Mouse (Mus musculus) spleen, postnatal 36 days (tissue): ENCODE measurements around the gene Hprt.

ENCODE experiments used
- DNase-seq, 2 experiments: peaks; one replicate each; pipeline ENCODE4 v3.0.0; 2022; ENCODE audit warnings: low spot score in 2 of 2, mixed read lengths in 1 of 2

Gene Hprt

DNA sequence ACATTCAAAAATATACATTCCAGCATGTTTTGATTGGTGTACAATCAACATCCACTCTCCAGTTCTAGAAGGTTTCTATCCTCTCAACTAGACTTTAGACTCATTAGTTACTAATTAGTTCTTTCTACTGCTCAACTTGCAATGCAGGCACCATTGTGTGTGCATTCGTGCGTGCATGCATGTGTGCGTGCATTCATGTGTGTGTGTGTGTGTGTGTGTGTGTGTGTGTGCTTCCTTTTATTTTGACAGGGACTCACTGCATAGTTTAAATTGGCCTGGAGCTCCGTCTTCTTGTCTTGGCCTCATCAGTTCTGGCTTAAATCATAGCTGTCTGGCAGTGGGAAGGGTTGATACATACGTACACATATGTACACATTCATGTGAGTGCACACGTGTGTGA, 53.1 kb downstream of the Hprt start:
- DNase-seq = no peak

DNA sequence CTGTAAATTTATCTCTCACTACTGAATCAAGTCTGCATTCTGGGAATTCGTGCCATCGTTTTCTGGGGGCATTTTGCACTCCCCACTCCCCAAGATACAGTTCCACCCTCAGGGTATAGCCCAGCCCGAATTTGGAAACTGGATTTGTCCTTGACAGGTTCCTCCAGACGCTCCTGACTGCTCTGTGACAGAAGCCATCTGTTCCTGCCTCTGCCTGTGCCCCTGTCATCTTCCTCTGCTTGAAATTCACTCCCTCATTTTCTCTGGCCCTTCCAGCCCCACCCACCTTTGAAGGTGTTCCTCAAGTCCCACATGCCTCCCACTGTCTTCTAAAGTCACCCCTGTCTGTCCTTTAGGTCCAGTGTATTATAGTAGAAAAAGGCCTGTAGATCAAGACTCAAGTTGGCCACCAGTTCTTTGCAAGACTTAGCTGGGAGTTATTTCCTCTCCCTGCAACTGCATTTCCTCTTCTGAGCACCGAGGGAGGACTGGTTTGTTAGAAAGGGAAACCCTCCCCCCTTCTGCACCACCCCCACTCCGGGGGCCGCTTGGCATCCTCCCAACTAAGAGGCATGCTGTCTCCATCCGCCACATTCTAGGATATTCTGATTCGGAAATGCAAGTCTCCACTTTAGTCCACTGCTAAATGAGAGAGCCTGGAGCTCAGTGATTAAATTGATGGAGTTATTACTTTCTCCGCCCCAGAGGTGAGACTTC, 57.4 kb downstream of the Hprt start:
- no peak for DNase-seq

DNA sequence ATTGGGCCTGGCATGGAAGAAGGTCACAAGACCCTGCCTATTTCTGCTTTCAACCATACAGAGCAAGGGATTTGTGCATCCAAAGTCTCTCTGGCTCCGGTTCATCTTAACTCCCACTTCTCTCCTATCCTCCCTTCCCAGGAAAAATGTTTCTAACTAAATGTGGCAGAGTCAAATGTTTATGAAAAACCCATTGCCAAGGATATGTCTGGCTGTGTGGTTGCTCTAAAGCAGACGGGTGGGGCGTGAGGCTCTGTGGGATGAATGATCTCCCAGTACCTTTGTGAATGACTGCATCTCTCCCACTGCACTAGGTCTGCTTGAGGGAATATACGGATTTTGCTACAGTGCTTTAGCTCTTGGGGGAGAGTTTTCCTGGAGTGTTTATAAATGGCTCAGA, 58.1 kb downstream of the Hprt start:
- no peak for DNase-seq

DNA sequence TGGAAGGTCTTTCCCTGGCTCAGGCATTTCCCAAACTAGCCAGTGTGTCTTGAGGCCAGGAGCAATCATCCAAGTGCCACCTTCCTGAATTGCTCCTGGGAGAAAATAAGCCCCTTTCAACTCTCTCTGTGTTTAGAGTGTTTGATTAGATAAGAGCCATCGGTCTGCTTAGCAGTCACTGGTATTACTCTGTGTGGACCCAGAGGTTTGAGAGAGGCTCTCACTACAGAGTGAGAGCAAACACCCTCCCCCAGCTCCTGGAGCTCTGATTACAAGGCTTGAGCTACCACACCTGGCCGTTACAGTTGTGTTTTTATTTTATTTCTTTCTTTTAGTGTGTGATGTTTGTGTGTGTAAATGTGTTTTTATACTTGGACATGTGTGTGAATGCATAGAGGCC, 59.0 kb downstream of the Hprt start:
- no peak for DNase-seq

GRCm38 (mm10) chrX:53049196-53049595, 61.3 kb downstream of the Hprt start:
- no peak for DNase-seq

- no peak for DNase-seq
Measured at GRCm38 (mm10) chrX:53050353-53050752, 62.4 kb downstream of the Hprt start.

GRCm38 (mm10) chrX:53052652-53053500, 64.9 kb downstream of the Hprt start:
- DNase-seq = no peak

- DNase-seq = no peak
Measured at GRCm38 (mm10) chrX:53053885-53054284, 65.9 kb downstream of the Hprt start.

- DNase-seq = peak in 1 of 2 experiments; percentile 9
Measured at GRCm38 (mm10) chrX:53055771-53056170, 67.8 kb downstream of the Hprt start.

GRCm38 (mm10) chrX:53056627-53057026, 68.7 kb downstream of the Hprt start:
- peak; percentile 25 for DNase-seq

- peak; percentile 77 to 79 for DNase-seq
Measured at GRCm38 (mm10) chrX:53057054-53057759, 69.3 kb downstream of the Hprt start.

DNA sequence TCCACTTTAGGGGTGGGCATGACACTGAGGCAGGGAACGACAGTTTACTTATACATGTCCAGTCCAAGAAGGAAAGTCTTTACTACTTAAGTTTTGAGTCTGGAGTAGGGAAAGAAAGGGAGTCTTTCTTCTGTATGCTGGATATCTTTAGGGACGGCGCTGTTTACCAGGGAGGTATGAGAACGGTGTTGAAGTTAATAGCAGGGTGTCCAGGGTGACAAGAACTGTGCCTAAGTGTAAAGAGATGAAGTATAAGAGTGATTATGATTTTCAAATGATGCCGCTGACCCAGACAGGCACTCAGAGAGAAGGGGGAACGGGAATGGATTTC, 69.8 kb downstream of the Hprt start:
- DNase-seq = no peak

DNA sequence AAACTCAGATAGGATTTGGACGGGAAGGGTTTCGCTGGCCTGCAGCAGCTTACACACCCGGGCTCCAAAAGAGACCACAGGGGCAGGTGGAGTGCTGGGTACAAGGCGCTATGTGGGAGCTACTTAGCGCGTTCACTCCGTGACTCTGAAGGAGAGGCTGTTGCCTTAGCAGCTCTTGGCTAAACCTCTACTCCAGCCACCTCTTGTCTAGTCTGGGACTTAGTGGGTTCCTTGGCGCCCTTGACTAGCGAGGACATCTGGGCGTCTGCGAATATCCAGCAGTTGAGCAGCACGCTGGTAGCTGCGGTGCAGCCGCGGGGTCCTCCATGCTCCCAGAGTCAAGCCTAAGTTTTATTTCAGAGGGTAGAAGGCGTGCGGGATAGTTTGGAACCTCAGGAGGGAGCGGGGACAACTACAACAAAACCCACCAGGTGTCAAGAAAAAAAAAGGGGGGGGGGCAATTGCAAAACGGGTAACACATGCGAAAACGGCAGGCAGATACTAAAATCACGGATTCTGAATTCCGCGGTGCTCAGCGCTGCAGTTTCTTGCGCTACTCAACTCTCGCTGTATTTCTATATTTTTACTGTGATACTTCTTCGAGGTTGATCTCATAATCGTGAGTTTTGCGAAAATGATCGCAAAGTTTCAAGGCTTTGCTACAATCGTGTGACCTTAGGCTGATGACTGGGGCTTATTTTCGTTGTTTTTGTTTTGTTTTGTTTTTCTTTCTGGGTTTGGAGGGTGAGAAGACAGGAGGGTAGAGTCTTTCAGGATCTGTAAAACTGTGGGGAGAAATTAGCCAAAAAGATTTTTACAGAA, 70.7 kb downstream of the Hprt start:
- DNase-seq = no peak

- DNase-seq = no peak
Measured at GRCm38 (mm10) chrX:53059426-53060007, 71.6 kb downstream of the Hprt start.

GRCm38 (mm10) chrX:53064406-53064805, 76.5 kb downstream of the Hprt start:
- no peak for DNase-seq
